Mouse (Mus musculus) gastrocnemius, adult 2 months (tissue): Measurements from ENCODE around the gene Ubn2. TPM values are rescaled to one million over a fixed set of nuclear protein-coding genes. Genes with fewer than 3 reads are reported as not detected.
"Not testable (repeated sequence)": the region's sequence is repeated elsewhere in the genome, so short reads cannot be mapped to it uniquely, and the experiment has no call there.

Experiments used
- DNase-seq: peaks from one replicate; pipeline ENCODE4 v3.0.0; 2022
- H3K27ac ChIP-seq: fragments of 200-600 bp; 2 replicates; pipeline ENCODE4 v1.8.1; 2022; ENCODE audit warnings: mild to moderate bottlenecking
- H3K4me3 ChIP-seq: fragments of 200-600 bp; 2 replicates; pipeline ENCODE4 v1.8.1; 2022; ENCODE audit warnings: mild to moderate bottlenecking, moderate library complexity
- CTCF ChIP-seq: fragments of 200-600 bp; IDR thresholded peaks from 2 replicates; pipeline ENCODE4 v1.8.1; 2022; ENCODE audit warnings: antibody characterized with exemption, mild to moderate bottlenecking, moderate library complexity
- intact Hi-C: fragments of 180-260 bp; cut with DNase I; formaldehyde crosslinking; loops from one replicate; pipeline ENCODE4 v1.15.1; 2025
- microRNA-seq: library from miRNA; unstranded; fragments of <30 nt; microRNA quantifications from one replicate; pipeline ENCODE4 v1.2.0, GENCODE M21; 2021
- total RNA-seq, 2 experiments: library from RNA; stranded (reverse); gene quantifications; 2 replicates each; pipeline ENCODE4 v1.2.3; 2021

The Ubn2 gene
- total RNA-seq, 2 experiments from 2014 or later, result 25.4 to 25.7 TPM

DNA sequence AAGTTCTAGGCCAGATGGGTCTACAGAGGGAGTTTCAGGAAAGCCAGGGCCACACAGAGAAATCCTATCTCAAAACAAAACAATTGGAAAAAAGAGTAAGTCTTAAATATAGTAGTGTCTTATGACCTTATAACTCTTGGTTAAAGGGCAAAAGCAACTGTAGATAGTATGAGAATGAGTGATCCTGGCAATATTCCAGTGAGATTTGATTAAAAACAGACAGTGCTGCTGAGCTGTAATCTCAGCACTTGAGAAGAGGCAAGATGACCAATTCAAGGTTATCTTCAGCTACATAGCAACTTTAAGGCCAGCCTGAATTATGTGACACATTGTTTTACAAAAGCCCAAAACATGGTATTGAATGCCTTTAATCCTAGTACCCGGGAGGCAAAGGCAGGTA lies 114.0 kb downstream of the Ubn2 start:
- no peak overlapping the region for H3K4me3 ChIP-seq
- no peak for TF ChIP-seq CTCF
- no peak for DNase-seq
- H3K27ac ChIP-seq, result no peak overlapping the region
- intact Hi-C loops, result no loop called here

DNA sequence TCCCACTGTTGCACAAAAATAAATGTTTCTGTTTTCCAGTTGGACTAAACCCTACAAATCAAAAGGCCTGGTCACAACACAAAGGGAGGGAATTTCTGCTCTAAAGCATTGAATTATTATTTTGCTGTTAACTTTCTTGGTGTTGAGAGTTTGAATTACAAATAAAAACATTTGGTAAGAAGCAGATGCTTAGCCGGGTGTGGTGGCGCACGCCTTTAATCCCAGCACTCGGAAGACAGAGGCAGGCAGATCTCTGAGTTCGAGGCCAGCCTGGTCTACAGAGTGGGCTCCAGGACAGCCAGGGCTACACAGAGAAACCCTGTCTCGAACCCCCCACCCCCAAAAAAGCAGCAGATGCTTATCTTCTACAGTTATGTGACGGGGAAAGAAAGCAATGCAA lies 114.8 kb downstream of the Ubn2 start:
- H3K27ac ChIP-seq, DNase-seq, intact Hi-C loops, H3K4me3 ChIP-seq: not testable (repeated sequence)

DNA sequence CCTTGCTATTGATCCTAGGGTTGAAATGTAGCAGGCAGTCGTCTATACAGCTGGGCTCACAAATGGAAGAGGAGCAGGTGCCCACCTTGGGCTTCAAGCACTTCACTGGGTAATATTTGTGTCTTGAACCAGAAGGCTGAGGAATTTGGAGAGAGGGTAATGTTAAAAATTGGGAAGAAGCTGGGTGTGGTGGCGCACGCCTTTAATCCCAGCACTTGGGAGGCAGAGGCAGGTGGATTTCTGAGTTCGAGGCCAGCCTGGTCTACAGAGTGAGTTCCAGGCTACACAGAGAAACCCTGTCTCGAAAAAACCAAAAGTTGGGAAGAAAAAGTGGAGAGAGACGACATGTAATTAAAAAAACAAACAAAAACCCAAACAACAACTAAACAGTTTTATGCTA lies 116.1 kb downstream of the Ubn2 start:
- intact Hi-C loops, result loop anchor here (1.0 kb wide), 1 partner anchor 15 kb away; no protein-coding TSS in a partner anchor
- not testable (repeated sequence) for DNase-seq
- Histone ChIP-seq H3K27ac (peak overlapping the region; percentile 100), H3K4me3 (peak overlapping the region; percentile 82)

DNA sequence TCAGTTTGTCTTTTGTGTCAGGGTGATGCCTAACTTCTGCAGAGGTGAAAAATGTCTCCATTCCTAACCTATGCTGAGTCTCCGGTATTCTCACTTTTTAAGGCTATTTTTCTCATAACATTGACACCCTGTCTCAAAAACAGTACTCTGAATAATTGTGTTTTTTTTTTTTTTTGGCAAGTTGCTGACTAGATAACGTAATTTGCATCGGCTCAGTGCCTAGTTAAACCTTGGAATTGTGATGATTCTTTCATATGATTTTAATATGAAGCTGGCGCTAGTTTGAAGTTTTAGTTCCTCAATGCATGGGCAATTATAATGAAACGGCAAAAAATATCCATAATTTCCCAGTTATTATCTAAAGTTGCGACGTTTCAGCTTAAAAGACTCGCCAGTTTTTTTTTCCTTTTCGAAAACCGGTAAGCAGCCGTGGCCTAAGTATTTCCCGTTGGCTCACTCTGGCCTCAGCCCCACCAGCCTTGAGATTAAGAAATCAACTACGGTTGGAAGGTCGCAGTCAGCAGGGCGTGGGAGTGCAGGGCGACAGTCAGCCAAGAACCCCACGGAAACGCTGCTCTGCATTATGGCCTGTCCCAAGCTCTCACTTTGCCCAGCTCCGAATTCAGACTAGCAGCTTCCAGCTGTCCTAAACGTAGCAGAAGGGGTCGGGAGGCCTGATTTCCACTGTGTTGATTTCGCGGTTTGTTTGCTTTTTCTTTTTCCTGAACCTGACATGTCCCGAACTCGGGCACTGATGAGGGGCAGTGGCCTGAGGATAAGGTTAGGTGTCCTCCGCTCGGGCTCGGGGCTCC lies 116.7 kb downstream of the Ubn2 start:
- peak overlapping the region; percentile 100 for H3K27ac ChIP-seq
- peak; percentile 85 for DNase-seq
- peak overlapping the region; percentile 82 for H3K4me3 ChIP-seq
- TF ChIP-seq CTCF, result no peak
- intact Hi-C loops, result loop anchor here (1.0 kb wide), 1 partner anchor 15 kb away; no protein-coding TSS in a partner anchor

DNA sequence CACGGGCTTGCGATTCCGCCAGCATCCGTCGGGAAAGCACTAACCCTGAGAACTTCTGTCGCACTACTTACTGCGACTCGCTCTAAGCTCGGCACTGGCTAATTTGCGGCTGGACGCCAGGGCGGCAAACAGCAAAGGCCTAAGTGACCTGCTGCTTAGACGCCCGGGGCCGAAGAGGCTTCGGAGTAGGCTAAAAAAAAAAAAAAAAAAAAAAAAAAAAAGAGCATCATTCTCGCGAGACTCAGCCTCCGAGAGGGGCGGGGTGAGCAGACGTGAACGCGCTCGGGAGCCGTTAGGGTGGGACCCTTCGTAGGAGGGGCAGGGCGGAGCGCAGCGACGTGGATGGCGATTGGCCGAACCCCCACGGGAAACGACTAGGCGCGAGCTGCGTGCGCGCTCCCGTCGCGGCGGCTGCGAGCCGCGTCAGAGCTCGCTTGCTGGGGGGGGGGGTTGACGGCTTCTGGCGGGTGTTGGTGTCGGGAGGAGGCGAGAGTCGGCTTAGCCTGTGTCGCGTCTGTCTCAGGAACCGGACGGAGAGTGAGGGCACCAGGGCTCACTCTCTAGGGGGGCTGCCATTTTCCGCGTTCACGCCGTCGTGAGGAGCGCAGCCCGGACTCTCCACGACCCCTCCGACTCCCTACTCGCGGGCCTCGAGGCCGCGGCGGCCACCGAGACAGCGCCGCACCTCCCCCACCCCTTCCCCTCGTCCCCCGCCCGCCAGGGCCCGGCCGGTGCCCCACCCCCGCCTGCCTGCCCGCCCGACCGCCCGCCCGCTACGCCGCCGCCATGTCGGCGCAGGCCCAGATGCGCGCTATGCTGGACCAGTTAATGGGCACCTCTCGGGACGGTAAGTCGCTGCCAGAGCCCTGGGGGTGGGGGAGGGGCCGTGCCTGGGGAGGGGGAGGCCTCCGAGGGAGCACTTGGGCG lies 117.6 kb downstream of the Ubn2 start, which contains the start of gene Luc7l2:
TSS of gene Luc7l2 (plus strand) at position 273 of the 927 bp plus-strand sequence.
- DNase-seq, result peak; percentile 99
- peak within 1 kb of the TSS; percentile 82 for H3K4me3 ChIP-seq
- no peak for TF ChIP-seq CTCF
- intact Hi-C loops, result no loop called here
- H3K27ac ChIP-seq, result peak within 1 kb of the TSS; percentile 100

DNA sequence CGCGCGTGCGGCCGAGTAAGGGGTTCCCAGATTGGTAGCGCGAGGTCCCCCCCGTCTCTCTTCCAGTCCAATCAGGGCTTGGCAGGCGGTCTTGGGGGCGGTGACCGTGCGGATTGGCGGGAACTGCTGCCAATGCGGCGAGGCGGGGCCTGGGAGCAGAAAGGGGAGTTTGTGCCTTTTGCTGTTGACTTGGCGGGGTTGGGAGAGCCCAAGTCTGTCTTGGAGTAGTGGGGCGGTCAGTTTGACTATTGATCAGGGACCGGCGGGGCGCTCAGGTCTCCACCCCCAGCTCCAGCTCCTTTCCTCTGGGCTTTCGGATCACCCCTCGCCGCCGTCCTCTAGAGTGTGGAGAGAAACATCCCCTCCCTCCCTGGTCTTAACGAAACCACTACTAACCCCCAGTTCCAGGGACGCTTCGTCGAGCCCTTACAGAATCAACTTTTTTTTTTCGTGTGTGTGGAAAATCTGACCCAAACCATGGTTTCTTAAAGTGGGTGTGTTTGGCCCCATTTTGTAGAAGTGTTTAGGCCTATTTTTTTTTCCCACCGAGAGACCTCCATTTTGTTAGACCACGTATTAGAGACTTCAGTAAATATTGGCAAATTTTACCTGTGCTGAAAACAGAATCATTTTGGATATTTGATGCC lies 118.4 kb downstream of the Ubn2 start:
- TF ChIP-seq CTCF, result no peak
- intact Hi-C loops, result no loop called here
- peak overlapping the region; percentile 100 for H3K27ac ChIP-seq

DNA sequence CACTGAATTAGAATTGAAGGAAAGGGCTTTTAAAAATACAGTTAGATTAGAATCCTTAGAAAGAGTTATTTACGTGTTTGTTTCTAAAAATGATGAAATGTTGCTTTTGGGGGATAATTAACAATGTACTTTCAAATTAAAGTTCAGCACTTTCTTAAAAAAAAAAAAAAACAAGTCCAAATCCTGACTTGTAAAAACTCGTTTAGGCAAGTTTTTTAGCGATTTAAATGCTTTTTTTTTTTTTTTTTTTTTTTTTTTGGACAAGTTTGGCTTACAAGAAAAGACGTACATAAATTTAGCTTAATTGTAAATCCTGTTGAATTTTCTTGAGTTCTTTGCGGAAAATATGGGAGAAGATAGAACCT lies 118.9 kb downstream of the Ubn2 start:
- intact Hi-C loops, result no loop called here
- Histone ChIP-seq H3K27ac (peak overlapping the region; percentile 100), H3K4me3 (peak overlapping the region; percentile 82)
- DNase-seq, result no peak
- TF ChIP-seq CTCF, result no peak

More for the DNA sequence above, 118.4 kb downstream of the Ubn2 start:
- peak; percentile 100 for DNase-seq
- peak overlapping the region; percentile 82 for H3K4me3 ChIP-seq

Small RNA genes within 50 kb of the gene (microRNA-seq; reads per million reads assigned to microRNA genes)
- gene Mir7670, result not detected

Other genes starting within 250 kb of the Ubn2 start
- gene D630045J12Rik, start 179.9 kb upstream of the Ubn2 start, total RNA-seq, result under 1 TPM; 0.26 to 0.47 TPM
- gene Zc3hav1l, start 134.7 kb upstream of the Ubn2 start, total RNA-seq, result under 1 TPM; 0.31 to 0.61 TPM
- gene Zc3hav1, start 79.3 kb upstream of the Ubn2 start, total RNA-seq, result 1 to 10 TPM; 6.4 to 6.7 TPM
- 1 to 10 TPM; 1.3 to 1.4 TPM for gene Ttc26, start 52.5 kb upstream of the Ubn2 start, total RNA-seq
- 100 to 1,000 TPM; 128 to 218 TPM for gene Fmc1, start 99.6 kb downstream of the Ubn2 start, total RNA-seq
- 100 to 1,000 TPM; 128 to 134 TPM for gene Luc7l2, start 117.4 kb downstream of the Ubn2 start, total RNA-seq
- under 1 TPM in 1 of 2 experiments, not detected in 1; 0.17 TPM for gene Klrg2, start 203.3 kb downstream of the Ubn2 start, total RNA-seq
- gene Clec2l, start 229.1 kb downstream of the Ubn2 start, total RNA-seq, result under 1 TPM in 1 of 2 experiments, not detected in 1; 0.22 TPM